Mouse (Mus musculus) intestine, embryonic 14.5 days (tissue): Measurements from ENCODE around the gene Col19a1. TPM values are rescaled to one million over a fixed set of nuclear protein-coding genes. Genes with fewer than 3 reads are reported as not detected.

Experiments used
- ATAC-seq: fragments of 200-750 bp; cut with Nextera tagmentation; replicated peaks from 2 replicates; pipeline ENCODE4 v1.8.0; 2017; ENCODE audit warnings: low read depth, moderate number of reproducible peaks, moderate TSS enrichment, moderate library complexity; ENCODE audit not compliant: low FRiP score, low TSS enrichment
- DNase-seq: peaks from one replicate; pipeline ENCODE4 v3.0.0-alpha.2; 2018; ENCODE audit warnings: low spot score
- H3K27ac ChIP-seq: fragments of 300-500 bp; sonication (generic); 2 replicates; pipeline ENCODE4 v1.5.1; 2014; ENCODE audit warnings: low read depth, mild to moderate bottlenecking, control low read depth
- H3K27me3 ChIP-seq: fragments of 300-500 bp; sonication (generic); replicated peaks from 2 replicates; pipeline ENCODE4 v1.6.1; 2014; ENCODE audit warnings: low read length, control low read depth; ENCODE audit not compliant: control insufficient read depth, insufficient read depth
- H3K36me3 ChIP-seq: fragments of 300-500 bp; sonication (generic); 2 replicates; pipeline ENCODE4 v1.6.1; 2014; ENCODE audit warnings: low read length, control low read depth; ENCODE audit not compliant: control insufficient read depth, insufficient read depth
- H3K4me1 ChIP-seq: fragments of 300-500 bp; sonication (generic); replicated peaks from 2 replicates; pipeline ENCODE4 v1.6.1; 2014; ENCODE audit warnings: low read length, control low read depth, mixed read lengths; ENCODE audit not compliant: control insufficient read depth, insufficient read depth
- H3K4me2 ChIP-seq: fragments of 300-500 bp; sonication (generic); 2 replicates; pipeline ENCODE4 v1.6.1; 2014; ENCODE audit warnings: low read length
- H3K4me3 ChIP-seq: fragments of 300-500 bp; sonication (generic); 2 replicates; pipeline ENCODE4 v1.5.1; 2014; ENCODE audit warnings: low read depth, low read length, control low read depth, mixed read lengths
- H3K9ac ChIP-seq: fragments of 300-500 bp; sonication (generic); 2 replicates; pipeline ENCODE4 v1.6.1; 2014; ENCODE audit warnings: mild to moderate bottlenecking, low read length
- H3K9me3 ChIP-seq: fragments of 300-500 bp; sonication (generic); 2 replicates; pipeline ENCODE4 v1.6.1; 2016; ENCODE audit warnings: low read length, control low read depth; ENCODE audit not compliant: control insufficient read depth
- WGBS: fragments of 180-500 bp; shearing (Covaris S2); extraction: QIAGEN DNeasy Blood & Tissue Kit; methylation state at CpG from one replicate; pipeline ENCODE4 v1.1.7; 2014; 5-methylcytosine and 5-hydroxymethylcytosine counted together
- polyA plus RNA-seq: library from polyadenylated mRNA; unstranded; fragments of >200 nt; fragmentation: Nextera tagmentation; extraction: Ambion mirVana; gene quantifications from 2 replicates; pipeline ENCODE4 v1.2.1, GENCODE M21; 2014

Col19a1 gene
- polyA plus RNA-seq, 1 experiment from 2014 or later = 0.73 TPM

GRCm38 (mm10) chr1:24553462-24553861, 33.8 kb downstream of the Col19a1 start:
- Histone ChIP-seq H3K4me2 (no peak overlapping the region), H3K4me1 (no peaks in the 10 kb centered on the region; the same call in 1 of the 2 replicates), H3K4me3 (no peak overlapping the region), H3K36me3 (no peaks in the 10 kb centered on the region), H3K9ac (no peak overlapping the region), H3K27me3 (no peaks in the 10 kb centered on the region), H3K27ac (no peak overlapping the region), H3K9me3 (no peaks in the 10 kb centered on the region)
- no peak for DNase-seq
- ATAC-seq = no peak
- 21% methylated on average over 4 of the region's 4 CpGs for WGBS

- WGBS = 76% methylated on average over 18 of the region's 18 CpGs
These were observed 36.6 kb downstream of the Col19a1 start for GRCm38 (mm10) chr1:24550560-24551280.

GRCm38 (mm10) chr1:24550031-24550430, 37.2 kb downstream of the Col19a1 start:
- H3K9me3 ChIP-seq = no peaks in the 10 kb centered on the region
- peak overlapping the region; percentile 26; the same call in 1 of the 2 replicates for H3K4me2 ChIP-seq
- H3K4me1 ChIP-seq = no peaks in the 10 kb centered on the region; the same call in 1 of the 2 replicates
- no peak for DNase-seq
- no peak overlapping the region for H3K27ac ChIP-seq
- H3K9ac ChIP-seq = no peak overlapping the region
- H3K4me3 ChIP-seq = no peak overlapping the region
- no peaks in the 10 kb centered on the region for H3K36me3 ChIP-seq
- H3K27me3 ChIP-seq = no peaks in the 10 kb centered on the region
- 26% methylated on average over 10 of the region's 10 CpGs for WGBS
- ATAC-seq = no peak

More at GRCm38 (mm10) chr1:24550560-24551280, 36.6 kb downstream of the Col19a1 start:
- H3K9me3 ChIP-seq = no peaks in the 10 kb centered on the region
- no peak for ATAC-seq
- no peak overlapping the region for H3K4me3 ChIP-seq
- H3K27me3 ChIP-seq = no peaks in the 10 kb centered on the region
- H3K27ac ChIP-seq = no peak overlapping the region
- no peaks in the 10 kb centered on the region for H3K36me3 ChIP-seq
- no peaks in the 10 kb centered on the region; the same call in 1 of the 2 replicates for H3K4me1 ChIP-seq
- H3K4me2 ChIP-seq = no peak overlapping the region
- no peak for DNase-seq
- no peak overlapping the region for H3K9ac ChIP-seq

- no peaks in the 10 kb centered on the region; the same call in 1 of the 2 replicates for H3K4me1 ChIP-seq
- whole genome bisulfite sequencing = 79% methylated on average over 8 of the region's 8 CpGs
- no peak overlapping the region for H3K27ac ChIP-seq
- no peaks in the 10 kb centered on the region for H3K9me3 ChIP-seq
- H3K36me3 ChIP-seq = no peaks in the 10 kb centered on the region
- DNase-seq (no peak), ATAC-seq (no peak)
- no peaks in the 10 kb centered on the region for H3K27me3 ChIP-seq
- no peak overlapping the region for H3K4me2 ChIP-seq
- H3K9ac ChIP-seq = no peak overlapping the region
- H3K4me3 ChIP-seq = no peak overlapping the region
These were observed 38.2 kb downstream of the Col19a1 start for GRCm38 (mm10) chr1:24549050-24549449.

- H3K9me3 ChIP-seq = no peaks in the 10 kb centered on the region
- no peak overlapping the region for H3K27ac ChIP-seq
- H3K27me3 ChIP-seq = no peaks in the 10 kb centered on the region
- DNase-seq (no peak), ATAC-seq (no peak)
- H3K4me2 ChIP-seq = no peak overlapping the region
- H3K4me1 ChIP-seq = no peaks in the 10 kb centered on the region; the same call in 1 of the 2 replicates
- H3K36me3 ChIP-seq = no peaks in the 10 kb centered on the region
- no peak overlapping the region for H3K4me3 ChIP-seq
- 77% methylated on average over 1 of the region's 1 CpGs for WGBS
- H3K9ac ChIP-seq = no peak overlapping the region
These were observed 39.7 kb downstream of the Col19a1 start for GRCm38 (mm10) chr1:24547574-24547973.

- Histone ChIP-seq H3K4me3 (no peak overlapping the region), H3K27me3 (no peaks in the 10 kb centered on the region), H3K9ac (no peak overlapping the region), H3K9me3 (no peaks in the 10 kb centered on the region), H3K4me1 (no peaks in the 10 kb centered on the region), H3K36me3 (no peaks in the 10 kb centered on the region), H3K4me2 (no peak overlapping the region), H3K27ac (no peak overlapping the region)
- 69% methylated on average over 1 of the region's 1 CpGs for WGBS
- ATAC-seq = no peak
- DNase-seq = no peak
These were observed 47.4 kb downstream of the Col19a1 start for GRCm38 (mm10) chr1:24539852-24540251.

GRCm38 (mm10) chr1:24527194-24527593, 60.1 kb downstream of the Col19a1 start:
- Histone ChIP-seq H3K27me3 (no peaks in the 10 kb centered on the region), H3K9me3 (no peaks in the 10 kb centered on the region), H3K36me3 (no peaks in the 10 kb centered on the region), H3K4me2 (no peak overlapping the region), H3K27ac (no peak overlapping the region), H3K4me3 (no peak overlapping the region), H3K9ac (no peak overlapping the region), H3K4me1 (no peaks in the 10 kb centered on the region)
- no peak for ATAC-seq
- 59% methylated on average over 2 of the region's 2 CpGs for WGBS
- no peak for DNase-seq

GRCm38 (mm10) chr1:24517462-24517861, 69.8 kb downstream of the Col19a1 start:
- no peaks in the 10 kb centered on the region for H3K9me3 ChIP-seq
- no peak overlapping the region for H3K27ac ChIP-seq
- DNase-seq (no peak), ATAC-seq (no peak)
- H3K36me3 ChIP-seq = no peaks in the 10 kb centered on the region
- H3K27me3 ChIP-seq = no peaks in the 10 kb centered on the region
- H3K4me2 ChIP-seq = no peak overlapping the region
- WGBS = 83% methylated on average over 4 of the region's 4 CpGs
- no peak overlapping the region for H3K4me3 ChIP-seq
- no peak overlapping the region for H3K9ac ChIP-seq
- H3K4me1 ChIP-seq = no peaks in the 10 kb centered on the region

- no peaks in the 10 kb centered on the region for H3K27me3 ChIP-seq
- H3K4me3 ChIP-seq = no peak overlapping the region
- no peaks in the 10 kb centered on the region for H3K36me3 ChIP-seq
- no peaks in the 10 kb centered on the region for H3K9me3 ChIP-seq
- no peak for ATAC-seq
- no peak for DNase-seq
- H3K4me2 ChIP-seq = no peak overlapping the region
- H3K9ac ChIP-seq = no peak overlapping the region
- WGBS = 79% methylated on average over 5 of the region's 5 CpGs
- no peak overlapping the region for H3K27ac ChIP-seq
- no peaks in the 10 kb centered on the region for H3K4me1 ChIP-seq
These were observed 71.9 kb downstream of the Col19a1 start for GRCm38 (mm10) chr1:24515341-24515740.
